Mouse (Mus musculus): Measurements from ENCODE around the gene Hic2. TPM values are rescaled to one million over a fixed set of nuclear protein-coding genes. Genes with fewer than 3 reads are reported as not detected.
A peak's percentile ranks its signal among the peaks of the same experiment; 100 is the strongest.

The Hic2 gene
- polyA plus RNA-seq, 1 experiment from 2014 or later, result 1.4 TPM

- DNase-seq, result peak; percentile 42
- Histone ChIP-seq H3K9ac (replicated peaks) (no peak overlapping the region), H3K36me3 (replicated peaks; ENCODE audit: insufficient read depth, low read length) (peaks cover 14% of the 10 kb centered on the region), H3K9me3 (ENCODE audit: low read length) (no peaks in the 10 kb centered on the region), H3K4me3 (ENCODE audit: low read depth, low read length) (peak overlapping the region; percentile 58), H3K4me1 (ENCODE audit: insufficient read depth) (peaks cover 18% of the 10 kb centered on the region), H3K27ac (ENCODE audit: low read depth) (no peak overlapping the region), H3K4me2 (ENCODE audit: low read depth, low read length) (peak overlapping the region; percentile 95), H3K27me3 (ENCODE audit: insufficient read depth, low read length) (peaks cover 18% of the 10 kb centered on the region)
- 7% methylated on average over 61 of the region's 61 CpGs for WGBS (ENCODE audit: insufficient replicate concordance)
- no peak for ATAC-seq
- TF ChIP-seq CTCF (IDR thresholded peaks at IDR 0.05; ENCODE audit: low read depth) (no peak), EP300 (IDR thresholded peaks at IDR 0.05; ENCODE audit: low read depth) (no peak)
Measured at GRCm38 (mm10) chr16:17277342-17278211, 44.2 kb downstream of the Hic2 start.

GRCm38 (mm10) chr16:17280471-17280870, 47.1 kb downstream of the Hic2 start:
- Histone ChIP-seq H3K27me3 (ENCODE audit: insufficient read depth, low read length) (peaks cover 18% of the 10 kb centered on the region), H3K9me3 (ENCODE audit: low read length) (no peaks in the 10 kb centered on the region), H3K4me2 (ENCODE audit: low read depth, low read length) (no peak overlapping the region), H3K36me3 (replicated peaks; ENCODE audit: insufficient read depth, low read length) (peaks cover 30% of the 10 kb centered on the region), H3K9ac (replicated peaks) (no peak overlapping the region), H3K27ac (ENCODE audit: low read depth) (no peak overlapping the region), H3K4me3 (ENCODE audit: low read depth, low read length) (no peak overlapping the region), H3K4me1 (ENCODE audit: insufficient read depth) (peaks cover 18% of the 10 kb centered on the region)
- DNase-seq (no peak), ATAC-seq (no peak)
- 84% methylated on average over 11 of the region's 11 CpGs for WGBS (ENCODE audit: insufficient replicate concordance)
- TF ChIP-seq EP300 (IDR thresholded peaks at IDR 0.05; ENCODE audit: low read depth), result no peak
- no peak for TF ChIP-seq CTCF (IDR thresholded peaks at IDR 0.05; ENCODE audit: low read depth)

- Histone ChIP-seq H3K27me3 (ENCODE audit: insufficient read depth, low read length) (0 out of 2 replicates have a peak, but pooled peaks cover under 1% of the 10 kb centered on the region), H3K36me3 (replicated peaks; ENCODE audit: insufficient read depth, low read length) (peaks cover 42% of the 10 kb centered on the region), H3K4me3 (ENCODE audit: low read depth, low read length) (no peak overlapping the region), H3K4me1 (ENCODE audit: insufficient read depth) (no peaks in the 10 kb centered on the region), H3K27ac (ENCODE audit: low read depth) (no peak overlapping the region), H3K9me3 (ENCODE audit: low read length) (no peaks in the 10 kb centered on the region), H3K4me2 (ENCODE audit: low read depth, low read length) (no peak overlapping the region), H3K9ac (replicated peaks) (no peak overlapping the region)
- no peak for TF ChIP-seq CTCF (IDR thresholded peaks at IDR 0.05; ENCODE audit: low read depth)
- no peak for TF ChIP-seq EP300 (IDR thresholded peaks at IDR 0.05; ENCODE audit: low read depth)
- WGBS (ENCODE audit: insufficient replicate concordance), result 74% methylated on average over 6 of the region's 6 CpGs
- no peak for DNase-seq
- no peak for ATAC-seq
Measured at GRCm38 (mm10) chr16:17283151-17283550, 49.8 kb downstream of the Hic2 start.

GRCm38 (mm10) chr16:17287103-17287502, 53.7 kb downstream of the Hic2 start:
- H3K4me3 ChIP-seq (ENCODE audit: low read depth, low read length), result no peak overlapping the region
- WGBS (ENCODE audit: insufficient replicate concordance), result 57% methylated on average over 2 of the region's 2 CpGs
- no peaks in the 10 kb centered on the region for H3K9me3 ChIP-seq (ENCODE audit: low read length)
- no peak for TF ChIP-seq EP300 (IDR thresholded peaks at IDR 0.05; ENCODE audit: low read depth)
- TF ChIP-seq CTCF (IDR thresholded peaks at IDR 0.05; ENCODE audit: low read depth), result no peak
- no peak overlapping the region for H3K4me2 ChIP-seq (ENCODE audit: low read depth, low read length)
- DNase-seq (no peak), ATAC-seq (peak; percentile 74)
- no peaks in the 10 kb centered on the region for H3K4me1 ChIP-seq (ENCODE audit: insufficient read depth)
- H3K27ac ChIP-seq (ENCODE audit: low read depth), result no peak overlapping the region
- H3K9ac ChIP-seq (replicated peaks), result no peak overlapping the region
- H3K36me3 ChIP-seq (replicated peaks; ENCODE audit: insufficient read depth, low read length), result peaks cover 50% of the 10 kb centered on the region
- no peaks in the 10 kb centered on the region for H3K27me3 ChIP-seq (ENCODE audit: insufficient read depth, low read length)

GRCm38 (mm10) chr16:17291016-17291415, 57.6 kb downstream of the Hic2 start:
- ATAC-seq (no peak), DNase-seq (no peak)
- no peak overlapping the region for H3K4me2 ChIP-seq (ENCODE audit: low read depth, low read length)
- 85% methylated on average over 2 of the region's 2 CpGs for WGBS (ENCODE audit: insufficient replicate concordance)
- H3K4me3 ChIP-seq (ENCODE audit: low read depth, low read length), result no peak overlapping the region
- TF ChIP-seq CTCF (IDR thresholded peaks at IDR 0.05; ENCODE audit: low read depth) (no peak), EP300 (IDR thresholded peaks at IDR 0.05; ENCODE audit: low read depth) (no peak)
- H3K27ac ChIP-seq (ENCODE audit: low read depth), result no peak overlapping the region
- no peaks in the 10 kb centered on the region for H3K4me1 ChIP-seq (ENCODE audit: insufficient read depth)
- H3K27me3 ChIP-seq (ENCODE audit: insufficient read depth, low read length), result no peaks in the 10 kb centered on the region
- no peaks in the 10 kb centered on the region for H3K9me3 ChIP-seq (ENCODE audit: low read length)
- H3K9ac ChIP-seq (replicated peaks), result no peak overlapping the region
- peaks cover 38% of the 10 kb centered on the region for H3K36me3 ChIP-seq (replicated peaks; ENCODE audit: insufficient read depth, low read length)

- Histone ChIP-seq H3K27ac (ENCODE audit: low read depth) (no peak overlapping the region), H3K4me2 (ENCODE audit: low read depth, low read length) (no peak overlapping the region), H3K4me3 (ENCODE audit: low read depth, low read length) (no peak overlapping the region), H3K9ac (replicated peaks) (no peak overlapping the region), H3K4me1 (ENCODE audit: insufficient read depth) (no peaks in the 10 kb centered on the region), H3K36me3 (replicated peaks; ENCODE audit: insufficient read depth, low read length) (peaks cover 43% of the 10 kb centered on the region), H3K9me3 (ENCODE audit: low read length) (no peaks in the 10 kb centered on the region), H3K27me3 (ENCODE audit: insufficient read depth, low read length) (no peaks in the 10 kb centered on the region)
- WGBS (ENCODE audit: insufficient replicate concordance), result 0% methylated on average over 2 of the region's 2 CpGs
- peak; percentile 56; the same call in 1 of the 2 replicates for ATAC-seq
- TF ChIP-seq EP300 (IDR thresholded peaks at IDR 0.05; ENCODE audit: low read depth) (no peak), CTCF (IDR thresholded peaks at IDR 0.05; ENCODE audit: low read depth) (peak; percentile 98)
- DNase-seq, result peak; percentile 88
Measured at GRCm38 (mm10) chr16:17292751-17293150, 59.4 kb downstream of the Hic2 start.

Data from liver, postnatal 0 days (tissue).